Mouse (Mus musculus) gastrocnemius, adult 2 months (tissue): ENCODE data around the gene Cd79a. TPM values are rescaled to one million over a fixed set of nuclear protein-coding genes. Genes with fewer than 3 reads are reported as not detected.

Source experiments
- DNase-seq: peaks from one replicate; pipeline ENCODE4 v3.0.0; 2022
- H3K27ac ChIP-seq: fragments of 200-600 bp; 2 replicates; pipeline ENCODE4 v1.8.1; 2022; ENCODE audit warnings: mild to moderate bottlenecking
- H3K4me3 ChIP-seq: fragments of 200-600 bp; 2 replicates; pipeline ENCODE4 v1.8.1; 2022; ENCODE audit warnings: mild to moderate bottlenecking, moderate library complexity
- CTCF ChIP-seq: fragments of 200-600 bp; IDR thresholded peaks from 2 replicates; pipeline ENCODE4 v1.8.1; 2022; ENCODE audit warnings: antibody characterized with exemption, mild to moderate bottlenecking, moderate library complexity
- intact Hi-C: fragments of 180-260 bp; cut with DNase I; formaldehyde crosslinking; loops from one replicate; pipeline ENCODE4 v1.15.1; 2025
- total RNA-seq, 2 experiments: library from RNA; stranded (reverse); gene quantifications; 2 replicates each; pipeline ENCODE4 v1.2.3; 2021

The Cd79a gene
- total RNA-seq, 2 experiments from 2014 or later = not detected

GRCm38 (mm10) chr7:24949958-24950623 is 52.9 kb downstream of the Cd79a start:
- peak; percentile 72 for DNase-seq
- intact Hi-C loops = no loop called here
- Histone ChIP-seq H3K27ac (no peak overlapping the region), H3K4me3 (no peak overlapping the region)
- peak; percentile 82 for TF ChIP-seq CTCF

Other genes with a start within 250 kb of the Cd79a start
- not detected for gene Tex101, start 220.7 kb upstream of the Cd79a start, total RNA-seq
- gene BC049730, start 188.1 kb upstream of the Cd79a start, total RNA-seq = not detected
- not detected for gene Gm4763, start 170.5 kb upstream of the Cd79a start, total RNA-seq
- gene Cd177, start 137.1 kb upstream of the Cd79a start, total RNA-seq = not detected
- gene Ceacam10, start 120.2 kb upstream of the Cd79a start, total RNA-seq = not detected
- not detected for gene Gm9844, start 35.2 kb upstream of the Cd79a start, total RNA-seq
- not detected for gene Lypd4, start 27.4 kb upstream of the Cd79a start, total RNA-seq
- gene Dmrtc2, start 27.3 kb upstream of the Cd79a start, total RNA-seq = not detected
- gene Rps19, start 13.0 kb upstream of the Cd79a start, total RNA-seq = 100 to 1,000 TPM; 326 to 419 TPM
- gene Arhgef1, start 5.5 kb downstream of the Cd79a start, total RNA-seq = 10 to 100 TPM; 28.4 to 29.3 TPM
- not detected for gene Gm4881, start 47.1 kb downstream of the Cd79a start, total RNA-seq
- gene Rabac1, start 75.4 kb downstream of the Cd79a start, total RNA-seq = 100 to 1,000 TPM; 231 to 243 TPM
- not detected for gene Atp1a3, start 108.6 kb downstream of the Cd79a start, total RNA-seq
- 1 to 10 TPM; 2.4 to 3.1 TPM for gene Grik5, start 175.0 kb downstream of the Cd79a start, total RNA-seq
- 1 to 10 TPM; 7.2 to 9.2 TPM for gene Zfp574, start 175.2 kb downstream of the Cd79a start, total RNA-seq